Mouse (Mus musculus) limb, embryonic 12.5 days (tissue): ENCODE measurements at regions not wholly inside any gene's neighbourhood (a gene's known extent, or its start where the extent isn't known, plus 50 kb on each side); places are given as distances from the start of the nearest gene placed in this dataset.

Source experiments
- ATAC-seq: fragments of 200-750 bp; cut with Nextera tagmentation; 2 replicates; pipeline ENCODE4 v1.8.0; 2017; ENCODE audit warnings: low read depth, moderate TSS enrichment; ENCODE audit not compliant: insufficient number of reproducible peaks, insufficient read depth, low FRiP score, low TSS enrichment
- H3K27ac ChIP-seq: fragments of 300-500 bp; sonication (generic); 2 replicates; pipeline ENCODE4 v1.5.1; 2016; ENCODE audit warnings: mild to moderate bottlenecking, moderate library complexity
- H3K27me3 ChIP-seq: fragments of 300-500 bp; sonication (generic); 2 replicates; pipeline ENCODE4 v1.6.1; 2016; ENCODE audit warnings: mild to moderate bottlenecking, moderate library complexity
- H3K36me3 ChIP-seq: fragments of 300-500 bp; sonication (generic); 2 replicates; pipeline ENCODE4 v1.6.1; 2016; ENCODE audit warnings: mild to moderate bottlenecking, moderate library complexity
- H3K4me1 ChIP-seq: fragments of 300-500 bp; sonication (generic); replicated peaks from 2 replicates; pipeline ENCODE4 v1.6.1; 2016
- H3K4me2 ChIP-seq: fragments of 300-500 bp; sonication (generic); 2 replicates; pipeline ENCODE4 v1.6.1; 2016; ENCODE audit warnings: mild to moderate bottlenecking, moderate library complexity
- H3K4me3 ChIP-seq: fragments of 300-500 bp; sonication (generic); replicated peaks from 2 replicates; pipeline ENCODE4 v1.5.1; 2016; ENCODE audit warnings: mild to moderate bottlenecking
- H3K9ac ChIP-seq: fragments of 300-500 bp; sonication (generic); replicated peaks from 2 replicates; pipeline ENCODE4 v1.6.1; 2016; ENCODE audit warnings: mild to moderate bottlenecking, moderate library complexity
- H3K9me3 ChIP-seq: fragments of 300-500 bp; sonication (generic); 2 replicates; pipeline ENCODE4 v1.6.1; 2016; ENCODE audit warnings: mild to moderate bottlenecking, moderate library complexity
- WGBS: fragments of 180-500 bp; shearing (Covaris S2); methylation state at CpG from one replicate; pipeline ENCODE4 v1.1.7; 2016; 5-methylcytosine and 5-hydroxymethylcytosine counted together

DNA sequence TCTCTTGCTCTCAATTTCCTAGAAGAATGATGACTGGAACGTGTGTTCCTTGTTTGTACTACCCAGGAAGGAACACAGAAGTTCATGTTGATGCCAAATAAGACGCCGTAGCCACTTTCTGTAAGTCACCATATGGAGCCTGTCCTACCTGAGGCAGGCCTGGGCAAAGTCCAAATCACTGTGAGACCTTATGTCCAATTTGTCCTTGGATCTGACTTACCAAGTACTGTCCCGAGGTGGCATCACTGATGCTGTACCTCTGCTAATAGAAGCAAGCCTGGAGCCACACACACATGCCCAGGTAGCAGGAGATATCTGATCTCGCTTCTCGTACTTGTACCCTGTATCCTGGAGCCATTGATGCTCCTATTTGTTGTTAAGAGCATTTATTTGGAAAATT lies 91.2 kb upstream of the E2f7 start:
- no peak for ATAC-seq
- no peak overlapping the region for H3K4me2 ChIP-seq
- peaks cover 7% of the 10 kb centered on the region; the same call in 1 of the 2 replicates for H3K4me1 ChIP-seq
- peaks cover 6% of the 10 kb centered on the region for H3K27me3 ChIP-seq
- no peak overlapping the region for H3K9ac ChIP-seq
- no peak overlapping the region for H3K4me3 ChIP-seq
- H3K27ac ChIP-seq, result no peak overlapping the region
- H3K9me3 ChIP-seq, result no peaks in the 10 kb centered on the region
- WGBS, result 67% methylated on average over 6 of the region's 6 CpGs
- H3K36me3 ChIP-seq, result no peaks in the 10 kb centered on the region

- 90% methylated on average over 4 of the region's 4 CpGs for WGBS
- H3K27me3 ChIP-seq, result peaks cover 6% of the 10 kb centered on the region
Observed at GRCm38 (mm10) chr10:110658153-110658695, 87.0 kb upstream of the E2f7 start.

GRCm38 (mm10) chr10:110676503-110676902 lies 68.7 kb upstream of the E2f7 start:
- 64% methylated on average over 4 of the region's 4 CpGs for WGBS
- H3K36me3 ChIP-seq, result no peaks in the 10 kb centered on the region
- H3K4me1 ChIP-seq, result no peaks in the 10 kb centered on the region
- no peak for ATAC-seq
- no peaks in the 10 kb centered on the region for H3K27me3 ChIP-seq
- no peak overlapping the region for H3K27ac ChIP-seq
- no peak overlapping the region for H3K4me3 ChIP-seq
- no peak overlapping the region for H3K4me2 ChIP-seq
- H3K9me3 ChIP-seq, result no peaks in the 10 kb centered on the region
- no peak overlapping the region for H3K9ac ChIP-seq

More at GRCm38 (mm10) chr10:110658153-110658695, 87.0 kb upstream of the E2f7 start:
- Histone ChIP-seq H3K4me3 (no peak overlapping the region), H3K36me3 (no peaks in the 10 kb centered on the region), H3K4me2 (no peak overlapping the region), H3K4me1 (peaks cover 7% of the 10 kb centered on the region; the same call in 1 of the 2 replicates), H3K9me3 (no peaks in the 10 kb centered on the region), H3K27ac (no peak overlapping the region), H3K9ac (no peak overlapping the region)
- no peak for ATAC-seq
